Mouse (Mus musculus): ENCODE data around the gene Trp53i13. TPM values are rescaled to one million over a fixed set of nuclear protein-coding genes. Genes with fewer than 3 reads are reported as not detected.
"Not testable (repeated sequence)": the region's sequence is repeated elsewhere in the genome, so short reads cannot be mapped to it uniquely, and the experiment has no call there.

The Trp53i13 gene
- polyA plus RNA-seq (2015; fragmentation: Nextera tagmentation; extraction: Ambion mirVana): 26.3 and 32.2 TPM in 2 replicates

- H3K27me3 ChIP-seq: peaks cover 6% of the 10 kb centered on the region; the same call in 1 of the 2 replicates
- peak within 1 kb of the TSS; percentile 71 for H3K27ac ChIP-seq
- H3K9me3 ChIP-seq (replicated peaks): no peaks in the 10 kb centered on the region
- peak within 1 kb of the TSS; percentile 51 for H3K9ac ChIP-seq
- peak within 1 kb of the TSS; percentile 90 for H3K4me3 ChIP-seq
- H3K4me1 ChIP-seq (replicated peaks): peaks cover 39% of the 10 kb centered on the region
- peak within 1 kb of the TSS; percentile 96 for H3K4me2 ChIP-seq
- no peak for ATAC-seq (replicated peaks; ENCODE audit: insufficient number of reproducible peaks, insufficient read depth, low FRiP score, low read depth)
- WGBS: 11% methylated on average over 39 of the region's 39 CpGs
- no peaks in the 10 kb centered on the region for H3K36me3 ChIP-seq
These were observed at the start of gene Trp53i13 for GRCm38 (mm10) chr11:77515637-77516552. Gene Trp53i13 (minus strand): TSS chr11:77515980.

- H3K27ac ChIP-seq: no peak overlapping the region
- ATAC-seq (replicated peaks; ENCODE audit: insufficient number of reproducible peaks, insufficient read depth, low FRiP score, low read depth): no peak
- WGBS: 92% methylated on average over 7 of the region's 7 CpGs
- H3K9me3 ChIP-seq (replicated peaks): no peaks in the 10 kb centered on the region
- no peaks in the 10 kb centered on the region for H3K27me3 ChIP-seq
- no peak overlapping the region for H3K9ac ChIP-seq
- no peak overlapping the region for H3K4me2 ChIP-seq
- no peaks in the 10 kb centered on the region for H3K4me1 ChIP-seq (replicated peaks)
- H3K36me3 ChIP-seq: peaks cover 66% of the 10 kb centered on the region
- no peak overlapping the region for H3K4me3 ChIP-seq
These were observed 29.5 kb upstream of the Trp53i13 start for GRCm38 (mm10) chr11:77545261-77545660.

- 84% methylated on average over 4 of the region's 4 CpGs for WGBS
- no peak overlapping the region for H3K27ac ChIP-seq
- no peak overlapping the region for H3K4me2 ChIP-seq
- no peak overlapping the region for H3K4me3 ChIP-seq
- no peak for ATAC-seq (replicated peaks; ENCODE audit: insufficient number of reproducible peaks, insufficient read depth, low FRiP score, low read depth)
- peaks cover 30% of the 10 kb centered on the region for H3K36me3 ChIP-seq
- no peaks in the 10 kb centered on the region for H3K4me1 ChIP-seq (replicated peaks)
- no peak overlapping the region for H3K9ac ChIP-seq
- H3K27me3 ChIP-seq: no peaks in the 10 kb centered on the region
- no peaks in the 10 kb centered on the region for H3K9me3 ChIP-seq (replicated peaks)
These were observed 16.5 kb upstream of the Trp53i13 start for GRCm38 (mm10) chr11:77532202-77532846.

GRCm38 (mm10) chr11:77530862-77531261 is 15.1 kb upstream of the Trp53i13 start:
- Histone ChIP-seq H3K4me1 (replicated peaks) (no peaks in the 10 kb centered on the region), H3K4me2 (no peak overlapping the region), H3K9ac (no peak overlapping the region), H3K36me3 (peaks cover 16% of the 10 kb centered on the region), H3K9me3 (replicated peaks) (no peaks in the 10 kb centered on the region), H3K4me3 (no peak overlapping the region), H3K27ac (no peak overlapping the region), H3K27me3 (no peaks in the 10 kb centered on the region)
- 72% methylated on average over 2 of the region's 2 CpGs for WGBS
- ATAC-seq (replicated peaks; ENCODE audit: insufficient number of reproducible peaks, insufficient read depth, low FRiP score, low read depth): no peak

- no peaks in the 10 kb centered on the region for H3K9me3 ChIP-seq (replicated peaks)
- peaks cover 7% of the 10 kb centered on the region; the same call in 1 of the 2 replicates for H3K36me3 ChIP-seq
- H3K9ac ChIP-seq: no peak overlapping the region
- no peak overlapping the region for H3K27ac ChIP-seq
- WGBS: 68% methylated on average over 3 of the region's 3 CpGs
- ATAC-seq (replicated peaks; ENCODE audit: insufficient number of reproducible peaks, insufficient read depth, low FRiP score, low read depth): no peak
- no peaks in the 10 kb centered on the region for H3K27me3 ChIP-seq
- no peaks in the 10 kb centered on the region for H3K4me1 ChIP-seq (replicated peaks)
- H3K4me3 ChIP-seq: no peak overlapping the region
- H3K4me2 ChIP-seq: no peak overlapping the region
These were observed 13.9 kb upstream of the Trp53i13 start for GRCm38 (mm10) chr11:77529644-77530043.

- WGBS: 93% methylated on average over 3 of the region's 3 CpGs
- H3K36me3 ChIP-seq; H3K9me3 ChIP-seq (replicated peaks); H3K9ac ChIP-seq; H3K4me2 ChIP-seq; ATAC-seq (replicated peaks; ENCODE audit: insufficient number of reproducible peaks, insufficient read depth, low FRiP score, low read depth); H3K27ac ChIP-seq; H3K27me3 ChIP-seq; H3K4me3 ChIP-seq; H3K4me1 ChIP-seq (replicated peaks): not testable (repeated sequence)
These were observed 12.6 kb upstream of the Trp53i13 start for GRCm38 (mm10) chr11:77528420-77528819.

- Histone ChIP-seq H3K4me2 (no peak overlapping the region), H3K9me3 (replicated peaks) (no peaks in the 10 kb centered on the region), H3K36me3 (peaks cover 3% of the 10 kb centered on the region; the same call in 1 of the 2 replicates), H3K4me3 (no peak overlapping the region), H3K9ac (no peak overlapping the region), H3K27me3 (no peaks in the 10 kb centered on the region), H3K4me1 (replicated peaks) (no peaks in the 10 kb centered on the region), H3K27ac (no peak overlapping the region)
- ATAC-seq (replicated peaks; ENCODE audit: insufficient number of reproducible peaks, insufficient read depth, low FRiP score, low read depth): no peak
- 68% methylated on average over 3 of the region's 3 CpGs for WGBS
These were observed 10.2 kb upstream of the Trp53i13 start for GRCm38 (mm10) chr11:77525804-77526486.

- no peak overlapping the region for H3K9ac ChIP-seq
- H3K4me3 ChIP-seq: no peak overlapping the region
- H3K36me3 ChIP-seq: no peaks in the 10 kb centered on the region
- no peaks in the 10 kb centered on the region for H3K9me3 ChIP-seq (replicated peaks)
- peaks cover 3% of the 10 kb centered on the region for H3K4me1 ChIP-seq (replicated peaks)
- H3K27me3 ChIP-seq: peaks cover 6% of the 10 kb centered on the region; the same call in 1 of the 2 replicates
- 52% methylated on average over 5 of the region's 5 CpGs for WGBS
- ATAC-seq (replicated peaks; ENCODE audit: insufficient number of reproducible peaks, insufficient read depth, low FRiP score, low read depth): no peak
- H3K27ac ChIP-seq: no peak overlapping the region
- H3K4me2 ChIP-seq: no peak overlapping the region
These were observed 5.1 kb upstream of the Trp53i13 start for GRCm38 (mm10) chr11:77520601-77521529.

GRCm38 (mm10) chr11:77519043-77519442 is 3.3 kb upstream of the Trp53i13 start, which contains the start of gene Gm10392:
Gene Gm10392 (minus strand): TSS chr11:77519198.
- no peak within 1 kb of the TSS for H3K4me3 ChIP-seq
- peak within 1 kb of the TSS; percentile 21; the same call in 1 of the 2 replicates for H3K27ac ChIP-seq
- H3K4me2 ChIP-seq: no peak within 1 kb of the TSS
- ATAC-seq (replicated peaks; ENCODE audit: insufficient number of reproducible peaks, insufficient read depth, low FRiP score, low read depth): no peak
- WGBS: 46% methylated on average over 5 of the region's 5 CpGs
- no peaks in the 10 kb centered on the region for H3K36me3 ChIP-seq
- H3K9ac ChIP-seq: no peak within 1 kb of the TSS
- no peaks in the 10 kb centered on the region for H3K9me3 ChIP-seq (replicated peaks)
- peaks cover 22% of the 10 kb centered on the region for H3K4me1 ChIP-seq (replicated peaks)
- H3K27me3 ChIP-seq: peaks cover 6% of the 10 kb centered on the region; the same call in 1 of the 2 replicates

GRCm38 (mm10) chr11:77518051-77518798 is 2.4 kb upstream of the Trp53i13 start:
- peaks cover 6% of the 10 kb centered on the region; the same call in 1 of the 2 replicates for H3K27me3 ChIP-seq
- H3K9ac ChIP-seq: no peak overlapping the region
- peaks cover 28% of the 10 kb centered on the region for H3K4me1 ChIP-seq (replicated peaks)
- 70% methylated on average over 27 of the region's 27 CpGs for WGBS
- no peaks in the 10 kb centered on the region for H3K36me3 ChIP-seq
- no peak overlapping the region for H3K4me2 ChIP-seq
- H3K4me3 ChIP-seq: no peak overlapping the region
- H3K27ac ChIP-seq: peak overlapping the region; percentile 21; the same call in 1 of the 2 replicates
- ATAC-seq (replicated peaks; ENCODE audit: insufficient number of reproducible peaks, insufficient read depth, low FRiP score, low read depth): no peak
- H3K9me3 ChIP-seq (replicated peaks): no peaks in the 10 kb centered on the region
